Mouse (Mus musculus) midbrain, embryonic 13.5 days (tissue): ENCODE measurements around the gene Hk1. TPM values are rescaled to one million over a fixed set of nuclear protein-coding genes. Genes with fewer than 3 reads are reported as not detected.

Experiments
- ATAC-seq: fragments of 200-750 bp; cut with Nextera tagmentation; 2 replicates; pipeline ENCODE4 v1.8.0; 2017; ENCODE audit warnings: mild to moderate bottlenecking, moderate TSS enrichment, moderate library complexity
- H3K27ac ChIP-seq: fragments of 300-500 bp; sonication (generic); 2 replicates; pipeline ENCODE4 v1.5.1; 2015; ENCODE audit warnings: inconsistent platforms, mild to moderate bottlenecking, moderate library complexity
- H3K27me3 ChIP-seq: fragments of 300-500 bp; sonication (generic); 2 replicates; pipeline ENCODE4 v1.6.1; 2015; ENCODE audit warnings: mild to moderate bottlenecking, inconsistent platforms
- H3K36me3 ChIP-seq: fragments of 300-500 bp; sonication (generic); 2 replicates; pipeline ENCODE4 v1.6.1; 2015; ENCODE audit warnings: mild to moderate bottlenecking, inconsistent platforms
- H3K4me1 ChIP-seq: fragments of 300-500 bp; sonication (generic); replicated peaks from 2 replicates; pipeline ENCODE4 v1.6.1; 2015; ENCODE audit warnings: inconsistent platforms
- H3K4me2 ChIP-seq: fragments of 300-500 bp; sonication (generic); replicated peaks from 2 replicates; pipeline ENCODE4 v1.6.1; 2015; ENCODE audit warnings: moderate library complexity, mild to moderate bottlenecking, inconsistent platforms
- H3K4me3 ChIP-seq: fragments of 300-500 bp; sonication (generic); replicated peaks from 2 replicates; pipeline ENCODE4 v1.5.1; 2015; ENCODE audit warnings: mild to moderate bottlenecking, inconsistent platforms
- H3K9ac ChIP-seq: fragments of 300-500 bp; sonication (generic); replicated peaks from 2 replicates; pipeline ENCODE4 v1.6.1; 2015; ENCODE audit warnings: mild to moderate bottlenecking, inconsistent platforms
- H3K9me3 ChIP-seq: fragments of 300-500 bp; sonication (generic); 2 replicates; pipeline ENCODE4 v1.6.1; 2016; ENCODE audit warnings: mild to moderate bottlenecking, inconsistent platforms
- WGBS: fragments of 180-500 bp; shearing (Covaris S2); methylation state at CpG from one replicate; pipeline ENCODE4 v1.1.7; 2015; 5-methylcytosine and 5-hydroxymethylcytosine counted together
- polyA plus RNA-seq: library from polyadenylated mRNA; unstranded; fragments of >200 nt; fragmentation: Nextera tagmentation; extraction: Ambion mirVana; gene quantifications from 2 replicates; pipeline ENCODE4 v1.2.1, GENCODE M21; 2015

Hk1 gene
- polyA plus RNA-seq, 1 experiment from 2014 or later: 72.9 TPM

- no peak overlapping the region for H3K4me2 ChIP-seq
- WGBS: 87% methylated on average over 4 of the region's 4 CpGs
- H3K9ac ChIP-seq: no peak overlapping the region
- no peak overlapping the region for H3K4me3 ChIP-seq
- no peaks in the 10 kb centered on the region for H3K9me3 ChIP-seq
- no peaks in the 10 kb centered on the region for H3K27me3 ChIP-seq
- H3K4me1 ChIP-seq: no peaks in the 10 kb centered on the region
- ATAC-seq: no peak
- H3K27ac ChIP-seq: no peak overlapping the region
- H3K36me3 ChIP-seq: peaks cover 60% of the 10 kb centered on the region
Measured at GRCm38 (mm10) chr10:62279671-62280070, 100.0 kb downstream of the Hk1 start.

- WGBS: 70% methylated on average over 3 of the region's 3 CpGs
- H3K27ac ChIP-seq: no peak overlapping the region
- H3K27me3 ChIP-seq: no peaks in the 10 kb centered on the region
- no peak overlapping the region for H3K9ac ChIP-seq
- no peaks in the 10 kb centered on the region for H3K4me1 ChIP-seq
- no peak overlapping the region for H3K4me3 ChIP-seq
- peaks cover 60% of the 10 kb centered on the region for H3K36me3 ChIP-seq
- H3K4me2 ChIP-seq: no peak overlapping the region
- no peaks in the 10 kb centered on the region for H3K9me3 ChIP-seq
- no peak for ATAC-seq
Measured at GRCm38 (mm10) chr10:62279066-62279465, 100.6 kb downstream of the Hk1 start.

- H3K36me3 ChIP-seq: peaks cover 56% of the 10 kb centered on the region
- no peak overlapping the region for H3K27ac ChIP-seq
- H3K4me3 ChIP-seq: no peak overlapping the region
- H3K9ac ChIP-seq: no peak overlapping the region
- H3K9me3 ChIP-seq: no peaks in the 10 kb centered on the region
- 96% methylated on average over 18 of the region's 19 CpGs for WGBS
- H3K4me2 ChIP-seq: no peak overlapping the region
- H3K4me1 ChIP-seq: no peaks in the 10 kb centered on the region
- H3K27me3 ChIP-seq: no peaks in the 10 kb centered on the region
- no peak for ATAC-seq
Measured at GRCm38 (mm10) chr10:62277499-62278293, 102.0 kb downstream of the Hk1 start.

GRCm38 (mm10) chr10:62275235-62275634 lies 104.5 kb downstream of the Hk1 start:
- Histone ChIP-seq H3K4me1 (no peaks in the 10 kb centered on the region), H3K27me3 (no peaks in the 10 kb centered on the region), H3K9me3 (no peaks in the 10 kb centered on the region), H3K4me2 (no peak overlapping the region), H3K27ac (no peak overlapping the region), H3K36me3 (peaks cover 51% of the 10 kb centered on the region), H3K9ac (no peak overlapping the region), H3K4me3 (no peak overlapping the region)
- no peak for ATAC-seq
- WGBS: 34% methylated on average over 4 of the region's 4 CpGs

- Histone ChIP-seq H3K9me3 (no peaks in the 10 kb centered on the region), H3K4me2 (no peak overlapping the region), H3K36me3 (peaks cover 42% of the 10 kb centered on the region), H3K4me1 (no peaks in the 10 kb centered on the region), H3K27me3 (no peaks in the 10 kb centered on the region), H3K9ac (no peak overlapping the region), H3K27ac (no peak overlapping the region), H3K4me3 (no peak overlapping the region)
- no peak for ATAC-seq
- WGBS: 84% methylated on average over 16 of the region's 16 CpGs
Measured at GRCm38 (mm10) chr10:62269278-62269677, 110.4 kb downstream of the Hk1 start.

GRCm38 (mm10) chr10:62264299-62264698 lies 115.4 kb downstream of the Hk1 start:
- Histone ChIP-seq H3K36me3 (peaks cover 8% of the 10 kb centered on the region), H3K4me1 (no peaks in the 10 kb centered on the region), H3K4me3 (no peak overlapping the region), H3K9ac (no peak overlapping the region), H3K27ac (no peak overlapping the region), H3K9me3 (no peaks in the 10 kb centered on the region), H3K4me2 (no peak overlapping the region), H3K27me3 (no peaks in the 10 kb centered on the region)
- WGBS: 88% methylated on average over 2 of the region's 2 CpGs
- ATAC-seq: no peak

GRCm38 (mm10) chr10:62261115-62261886 lies 118.4 kb downstream of the Hk1 start:
- no peak overlapping the region for H3K4me3 ChIP-seq
- no peaks in the 10 kb centered on the region for H3K27me3 ChIP-seq
- H3K9me3 ChIP-seq: no peaks in the 10 kb centered on the region
- peak; percentile 79 for ATAC-seq
- no peaks in the 10 kb centered on the region for H3K36me3 ChIP-seq
- no peak overlapping the region for H3K4me2 ChIP-seq
- H3K27ac ChIP-seq: no peak overlapping the region
- 17% methylated on average over 18 of the region's 18 CpGs for WGBS
- H3K9ac ChIP-seq: no peak overlapping the region
- H3K4me1 ChIP-seq: no peaks in the 10 kb centered on the region

- H3K36me3 ChIP-seq: no peaks in the 10 kb centered on the region
- no peak overlapping the region for H3K27ac ChIP-seq
- H3K4me2 ChIP-seq: no peak overlapping the region
- H3K9me3 ChIP-seq: no peaks in the 10 kb centered on the region
- 91% methylated on average over 5 of the region's 5 CpGs for WGBS
- H3K9ac ChIP-seq: no peak overlapping the region
- no peaks in the 10 kb centered on the region for H3K27me3 ChIP-seq
- no peaks in the 10 kb centered on the region for H3K4me1 ChIP-seq
- no peak overlapping the region for H3K4me3 ChIP-seq
- no peak for ATAC-seq
Measured at GRCm38 (mm10) chr10:62258298-62258697, 121.4 kb downstream of the Hk1 start.

GRCm38 (mm10) chr10:62252496-62253235 lies 127.0 kb downstream of the Hk1 start:
- no peak overlapping the region for H3K4me3 ChIP-seq
- H3K36me3 ChIP-seq: no peaks in the 10 kb centered on the region
- ATAC-seq: no peak
- no peak overlapping the region for H3K4me2 ChIP-seq
- no peaks in the 10 kb centered on the region for H3K4me1 ChIP-seq
- H3K27me3 ChIP-seq: no peaks in the 10 kb centered on the region
- WGBS: 90% methylated on average over 27 of the region's 27 CpGs
- H3K9me3 ChIP-seq: no peaks in the 10 kb centered on the region
- H3K27ac ChIP-seq: no peak overlapping the region
- no peak overlapping the region for H3K9ac ChIP-seq

- Histone ChIP-seq H3K9me3 (no peaks in the 10 kb centered on the region), H3K4me1 (no peaks in the 10 kb centered on the region; the same call in 1 of the 2 replicates), H3K27me3 (no peaks in the 10 kb centered on the region), H3K4me3 (no peak within 1 kb of the TSS), H3K36me3 (no peaks in the 10 kb centered on the region), H3K9ac (no peak within 1 kb of the TSS), H3K4me2 (no peak within 1 kb of the TSS), H3K27ac (no peak within 1 kb of the TSS)
- 45% methylated on average over 12 of the region's 12 CpGs for WGBS
- ATAC-seq: no peak
Measured at GRCm38 (mm10) chr10:62252000-62252488, 127.7 kb downstream of the Hk1 start, which contains the start of gene Tacr2. Gene Tacr2, plus strand, starts transcription at chr10:62252438.

- 62% methylated on average over 8 of the region's 8 CpGs for WGBS
- Histone ChIP-seq H3K27me3 (no peaks in the 10 kb centered on the region), H3K4me3 (no peak overlapping the region), H3K27ac (no peak overlapping the region), H3K4me1 (no peaks in the 10 kb centered on the region; the same call in 1 of the 2 replicates), H3K9ac (no peak overlapping the region), H3K4me2 (no peak overlapping the region), H3K36me3 (no peaks in the 10 kb centered on the region), H3K9me3 (no peaks in the 10 kb centered on the region)
- no peak for ATAC-seq
Measured at GRCm38 (mm10) chr10:62247815-62248214, 131.9 kb downstream of the Hk1 start.

GRCm38 (mm10) chr10:62247156-62247555 lies 132.6 kb downstream of the Hk1 start:
- 69% methylated on average over 3 of the region's 3 CpGs for WGBS
- no peaks in the 10 kb centered on the region for H3K27me3 ChIP-seq
- H3K36me3 ChIP-seq: no peaks in the 10 kb centered on the region
- ATAC-seq: no peak
- H3K4me1 ChIP-seq: no peaks in the 10 kb centered on the region; the same call in 1 of the 2 replicates
- no peak overlapping the region for H3K9ac ChIP-seq
- H3K4me2 ChIP-seq: no peak overlapping the region
- no peak overlapping the region for H3K27ac ChIP-seq
- H3K4me3 ChIP-seq: no peak overlapping the region
- H3K9me3 ChIP-seq: no peaks in the 10 kb centered on the region
